Mouse (Mus musculus): ENCODE measurements around the gene Fcho2. TPM values are rescaled to one million over a fixed set of nuclear protein-coding genes. Genes with fewer than 3 reads are reported as not detected.

Fcho2 gene
- total RNA-seq, 2 experiments from 2014 or later, result 37.9 to 43.0 TPM

DNA sequence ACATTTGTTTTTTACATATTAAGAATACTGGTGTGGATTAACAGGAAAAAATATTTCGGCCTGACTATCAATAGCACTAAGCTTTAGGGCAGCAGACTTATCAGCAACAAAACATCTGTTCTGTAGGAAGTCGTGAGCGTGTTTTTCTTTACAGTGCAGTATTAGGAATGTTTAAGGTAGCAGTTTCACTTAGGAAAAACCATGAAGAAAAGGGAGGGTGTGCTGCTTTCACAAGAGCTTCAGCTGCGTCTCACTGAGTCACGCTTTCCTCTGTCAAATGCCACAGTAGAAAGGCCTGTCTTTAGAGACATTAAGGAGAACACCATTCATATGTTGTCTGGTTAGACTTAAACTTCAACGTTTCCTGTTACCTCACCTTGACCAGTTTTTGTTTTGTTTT, 5.1 kb downstream of the Fcho2 start:
- no peak for DNase-seq

DNA sequence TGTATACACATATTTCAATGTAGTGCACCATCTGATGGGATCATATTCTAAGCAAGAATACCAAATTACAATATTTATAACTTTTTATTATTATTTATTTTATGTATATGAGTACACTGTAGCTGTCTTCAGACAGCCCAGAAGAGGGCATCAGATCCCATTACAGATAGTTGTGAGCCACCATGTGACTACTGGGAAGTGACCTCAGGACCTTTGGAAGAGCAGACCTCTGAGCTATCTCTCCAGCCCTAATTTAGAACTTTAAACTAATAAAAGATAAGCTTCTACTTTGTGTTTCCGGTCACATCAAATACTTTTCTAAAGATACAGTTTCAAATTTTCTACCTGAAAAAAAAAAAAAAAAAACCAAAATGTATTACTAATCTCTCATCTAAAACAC, 6.2 kb downstream of the Fcho2 start:
- intact Hi-C loops (cut with DNase I), result no loop called here
- DNase-seq, result no peak

More for the DNA sequence above, 5.1 kb downstream of the Fcho2 start:
- intact Hi-C loops (cut with DNase I), result no loop called here

DNA sequence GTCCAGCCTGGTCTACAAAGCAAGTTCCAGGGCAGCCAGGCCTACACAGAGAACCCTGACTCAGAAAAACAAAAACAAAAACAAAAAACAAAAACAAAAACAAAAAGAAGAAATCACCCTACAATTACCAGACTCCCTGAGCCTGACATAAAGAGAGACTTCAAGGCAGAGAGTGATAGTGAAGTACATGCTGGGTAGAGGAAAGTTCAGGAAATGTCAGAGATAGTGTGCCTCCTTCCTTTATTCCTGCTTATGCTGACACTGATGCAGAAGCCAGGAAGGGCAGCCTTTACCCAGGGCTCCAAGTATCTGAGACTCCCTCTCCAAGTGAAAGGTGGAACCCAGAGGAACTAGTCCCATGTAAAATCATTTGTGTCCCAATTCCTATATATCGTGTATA, 10.8 kb downstream of the Fcho2 start:
- no peak for DNase-seq
- intact Hi-C loops (cut with DNase I), result no loop called here

GRCm38 (mm10) chr13:98803699-98804098, 11.6 kb downstream of the Fcho2 start:
- intact Hi-C loops (cut with DNase I), result no loop called here
- no peak for DNase-seq

DNA sequence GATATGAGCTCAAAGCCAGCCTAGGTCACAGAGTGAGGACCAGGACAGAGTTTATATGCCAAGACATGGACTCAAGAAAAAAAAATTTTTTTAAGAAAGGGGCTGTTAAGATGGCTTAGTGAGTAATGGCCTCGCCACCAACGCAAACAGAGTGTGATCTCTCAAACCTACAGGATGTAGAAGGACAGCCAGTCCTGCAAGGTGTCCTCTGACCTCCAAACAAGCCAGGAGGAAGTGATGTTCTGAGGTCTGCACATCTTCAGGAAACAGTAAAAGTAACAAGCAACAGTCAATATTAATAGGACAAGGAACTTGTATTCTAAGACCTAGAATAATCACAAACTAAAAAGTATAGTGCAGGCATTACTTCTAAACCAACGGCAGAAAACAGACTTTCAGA, 12.3 kb downstream of the Fcho2 start:
- intact Hi-C loops (cut with DNase I), result no loop called here
- DNase-seq, result no peak

DNA sequence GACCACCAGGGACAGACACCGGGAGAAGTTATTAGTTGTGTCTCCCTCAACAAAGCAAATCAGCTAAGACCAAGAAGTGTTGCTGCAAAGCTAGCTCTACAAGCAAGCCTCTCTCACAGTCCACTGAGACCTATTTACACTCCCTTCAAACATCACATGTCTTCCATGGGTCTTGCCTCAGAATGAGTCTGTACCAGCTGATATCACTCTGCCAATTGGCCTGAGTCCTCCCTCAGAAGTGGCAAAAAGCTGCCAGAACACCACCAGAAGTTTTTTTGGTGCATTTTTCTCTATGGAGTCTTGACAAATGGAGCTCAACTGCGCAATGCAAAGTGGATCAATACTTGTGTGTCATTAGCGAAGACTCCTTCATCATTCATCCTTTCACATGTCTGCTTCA, 19.7 kb downstream of the Fcho2 start:
- DNase-seq, result no peak
- intact Hi-C loops (cut with DNase I), result no loop called here

GRCm38 (mm10) chr13:98792864-98793263, 22.4 kb downstream of the Fcho2 start:
- intact Hi-C loops (cut with DNase I), result no loop called here
- DNase-seq, result no peak

DNA sequence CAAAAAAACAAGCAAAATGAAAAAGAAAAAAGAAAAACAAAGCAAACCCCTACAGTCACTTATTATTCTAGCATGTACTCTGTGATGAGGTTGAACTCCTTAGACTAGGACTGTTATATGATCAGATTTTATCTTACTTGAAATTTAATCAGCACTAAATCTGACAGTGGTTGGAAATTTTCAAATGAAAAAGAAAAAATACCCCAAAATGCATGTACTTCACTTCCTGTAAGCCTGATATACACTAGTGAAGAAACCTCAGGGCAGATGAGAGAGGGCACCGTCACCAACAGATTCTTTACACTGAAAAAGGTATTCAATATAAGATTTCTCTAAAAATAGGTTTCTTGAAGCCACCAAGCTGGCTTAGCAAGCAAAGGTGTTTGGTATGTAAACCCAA, 23.6 kb downstream of the Fcho2 start:
- intact Hi-C loops (cut with DNase I), result no loop called here
- DNase-seq, result no peak

GRCm38 (mm10) chr13:98786970-98787685, 28.1 kb downstream of the Fcho2 start:
- intact Hi-C loops (cut with DNase I), result no loop called here
- DNase-seq, result no peak

DNA sequence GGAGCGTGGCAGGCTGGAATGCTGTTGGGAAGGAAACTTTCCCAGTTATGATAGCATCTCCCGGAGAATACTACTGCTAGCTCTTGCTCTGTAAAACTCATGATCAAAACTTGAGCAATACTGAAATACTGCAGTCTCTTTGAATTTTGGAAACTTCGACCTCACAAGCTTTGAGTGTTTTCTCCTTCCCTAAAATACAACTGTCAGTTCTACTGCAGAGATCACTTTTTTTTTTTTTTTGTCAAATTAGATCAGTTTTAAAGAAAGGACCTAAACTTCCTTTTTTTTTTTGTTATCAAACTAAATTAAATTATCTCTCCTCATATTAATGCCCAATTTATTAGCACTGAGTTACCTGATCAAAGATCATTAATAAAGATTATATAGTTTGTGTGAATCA, 37.3 kb downstream of the Fcho2 start:
- DNase-seq, result no peak
- intact Hi-C loops (cut with DNase I), result no loop called here

- intact Hi-C loops (cut with DNase I), result no loop called here
- DNase-seq, result no peak
These were observed 43.8 kb downstream of the Fcho2 start for GRCm38 (mm10) chr13:98771484-98771883.

- intact Hi-C loops (cut with DNase I), result no loop called here
These were observed 46.9 kb downstream of the Fcho2 start for GRCm38 (mm10) chr13:98768329-98768728.

DNA sequence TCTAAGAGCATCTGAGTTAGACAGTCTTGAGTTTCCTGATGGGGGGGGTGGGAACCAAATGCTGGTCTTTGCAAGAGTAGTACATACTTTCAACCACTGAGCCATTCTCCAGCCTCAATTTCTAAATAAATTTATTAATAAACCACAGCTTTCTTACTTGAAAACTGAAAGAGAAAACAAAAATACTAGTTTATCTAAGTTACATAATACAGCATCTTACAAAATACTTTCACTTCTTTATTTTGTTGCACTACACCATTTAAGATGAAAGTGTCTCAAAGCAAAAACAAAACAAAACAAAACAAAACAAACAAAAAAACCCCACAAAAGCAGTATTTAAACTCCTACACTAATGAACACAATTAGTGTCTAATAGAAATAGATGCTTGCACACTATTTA, 53.5 kb downstream of the Fcho2 start:
- intact Hi-C loops (cut with DNase I), result no loop called here
- DNase-seq, result no peak

More at GRCm38 (mm10) chr13:98768329-98768728, 46.9 kb downstream of the Fcho2 start:
- peak; percentile 77 to 84 for DNase-seq

GRCm38 (mm10) chr13:98755886-98756285, 59.4 kb downstream of the Fcho2 start:
- DNase-seq, result no peak
- intact Hi-C loops (cut with DNase I), result no loop called here

DNA sequence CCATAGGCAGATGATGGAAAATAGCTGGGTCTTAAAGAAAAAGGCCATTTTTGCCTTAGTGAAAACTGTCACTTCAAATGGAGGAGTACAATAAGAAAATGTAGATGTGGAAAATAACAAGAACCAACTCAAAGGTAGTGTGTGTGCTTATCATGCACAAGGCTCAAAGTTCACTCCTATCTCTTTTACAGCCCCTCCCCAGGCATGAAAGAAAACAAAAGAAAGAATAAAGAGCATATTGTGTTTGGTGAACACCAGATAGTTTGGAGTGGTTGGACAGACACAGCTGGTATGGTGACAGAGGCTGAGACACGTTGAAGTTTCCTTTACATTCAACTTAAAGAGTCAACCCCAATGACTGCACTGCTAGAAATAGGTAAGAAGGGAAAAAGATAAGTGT, 70.6 kb downstream of the Fcho2 start:
- intact Hi-C loops (cut with DNase I), result no loop called here
- no peak for DNase-seq

DNA sequence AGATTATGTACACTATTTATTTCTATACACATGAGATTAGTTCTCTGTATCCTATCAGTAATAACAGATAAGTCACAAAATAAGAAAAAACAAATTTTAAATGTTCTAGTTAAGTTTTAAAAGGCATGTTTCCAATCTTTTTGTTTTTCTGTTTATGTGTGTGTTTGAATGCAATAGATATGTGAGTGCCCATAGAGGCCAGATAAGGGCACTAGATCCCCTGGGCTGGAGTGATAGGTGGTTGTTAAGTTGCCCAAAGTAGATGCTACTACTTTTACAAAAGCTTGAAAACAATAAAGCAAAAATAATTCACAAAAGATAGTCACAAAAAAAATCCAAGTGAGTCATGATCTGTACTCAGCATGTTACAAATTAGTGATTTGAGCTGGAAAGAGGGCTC, 71.4 kb downstream of the Fcho2 start:
- intact Hi-C loops (cut with DNase I), result no loop called here
- DNase-seq, result no peak

DNA sequence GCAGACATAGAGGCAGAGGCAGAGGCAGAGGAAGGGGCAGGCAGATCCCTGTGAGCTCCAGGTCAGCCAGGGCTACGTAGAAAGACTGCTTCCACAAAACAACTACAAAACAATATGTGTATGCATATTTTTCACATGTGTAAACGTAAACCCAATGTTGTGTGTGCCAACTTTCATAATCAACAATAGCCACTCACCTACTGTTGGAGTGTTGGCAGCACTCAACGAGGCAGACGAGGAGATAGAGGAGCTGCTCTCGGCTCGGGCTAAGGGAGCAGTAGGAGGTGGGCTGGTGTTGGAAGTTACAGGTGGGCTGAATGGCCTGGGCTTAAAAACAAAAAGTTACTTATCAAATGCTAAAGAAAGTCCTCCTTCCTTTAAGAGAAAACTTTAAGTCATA, 72.0 kb downstream of the Fcho2 start:
- intact Hi-C loops (cut with DNase I), result no loop called here
- DNase-seq, result no peak

GRCm38 (mm10) chr13:98738213-98738612, 77.0 kb downstream of the Fcho2 start:
- DNase-seq, result no peak
- intact Hi-C loops (cut with DNase I), result no loop called here

- intact Hi-C loops (cut with DNase I), result loop anchor here (5.0 kb wide), 1 partner anchor 136 kb away; no protein-coding TSS in a partner anchor
These were observed 82.0 kb downstream of the Fcho2 start for GRCm38 (mm10) chr13:98733292-98733691.

DNA sequence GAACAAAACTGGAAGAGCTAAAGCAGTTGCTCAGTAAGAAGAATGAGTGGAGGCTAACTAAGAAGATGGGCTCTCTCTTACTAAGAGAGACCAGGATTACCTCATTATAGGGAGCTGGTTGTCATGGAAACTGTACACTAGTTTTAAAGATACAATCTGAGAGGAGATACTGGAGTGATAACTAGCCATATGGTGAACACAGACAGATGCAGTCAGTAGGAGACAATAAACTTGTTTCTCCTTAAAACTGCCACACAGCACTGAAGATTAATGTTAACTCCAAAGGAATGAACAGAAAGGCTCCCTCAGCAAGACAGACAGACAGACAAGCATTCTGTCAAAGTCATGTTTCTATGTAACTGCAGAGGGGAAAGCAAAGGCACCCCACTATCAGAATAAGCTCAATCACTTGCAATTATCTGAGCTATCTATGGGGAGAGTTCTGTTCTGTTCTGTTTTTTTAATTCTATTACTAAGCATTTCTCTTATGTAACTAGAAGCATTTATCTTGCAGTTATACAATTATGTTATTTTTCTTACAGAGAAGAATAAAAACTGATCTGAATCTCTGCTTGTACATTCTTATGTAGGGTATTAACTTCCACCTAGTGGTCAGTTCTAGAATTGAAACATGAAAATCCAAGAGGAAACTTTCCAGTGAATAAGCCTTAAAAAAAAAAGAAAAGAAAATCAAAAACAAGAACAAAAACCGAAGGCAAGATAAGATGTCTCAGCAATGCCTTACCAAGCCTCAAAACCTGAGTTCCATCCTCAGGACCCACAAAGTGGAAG, 85.8 kb downstream of the Fcho2 start:
- intact Hi-C loops (cut with DNase I), result loop anchor here (5.0 kb wide), 1 partner anchor 132 kb away; no protein-coding TSS in a partner anchor
- DNase-seq, result no peak

More at GRCm38 (mm10) chr13:98733292-98733691, 82.0 kb downstream of the Fcho2 start:
- DNase-seq, result no peak

DNA sequence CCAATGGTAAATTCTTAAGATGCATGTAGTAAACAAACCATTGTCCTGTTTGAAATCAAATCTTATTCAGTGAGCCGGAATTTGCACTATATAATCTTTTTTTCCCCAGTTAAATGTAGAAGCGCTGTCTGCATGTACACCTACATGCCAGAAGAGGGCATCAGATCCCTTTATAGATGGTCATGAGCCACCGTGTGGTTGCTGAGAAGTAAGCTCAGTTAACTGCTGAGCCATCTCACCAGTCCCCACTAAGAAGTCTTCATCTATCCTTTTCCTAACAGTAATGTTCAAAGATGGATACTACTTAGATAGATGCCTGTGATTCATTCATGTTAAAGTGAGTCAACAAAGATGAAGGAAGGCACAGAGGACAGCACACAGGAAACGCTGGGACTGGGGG, 88.8 kb downstream of the Fcho2 start:
- no peak for DNase-seq

DNA sequence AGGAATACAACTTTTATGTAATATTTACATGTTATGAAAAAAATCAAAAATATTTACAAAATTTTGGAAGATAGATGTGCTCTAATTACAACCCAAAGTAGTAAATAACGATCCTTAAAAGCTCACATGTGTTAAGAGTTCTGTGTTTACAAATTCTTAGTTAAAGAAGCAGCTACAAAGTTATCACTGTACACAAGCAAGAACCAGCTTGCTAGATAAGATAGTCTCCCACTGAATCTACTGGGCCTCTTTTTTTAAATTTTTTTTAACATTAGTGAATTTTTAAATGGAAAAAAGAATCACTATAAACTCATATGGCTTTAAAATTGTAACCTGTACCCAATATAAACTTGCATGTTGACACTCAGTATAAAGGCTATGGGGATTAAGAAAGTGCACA, 91.8 kb downstream of the Fcho2 start:
- intact Hi-C loops (cut with DNase I), result no loop called here
- DNase-seq, result no peak

More for the DNA sequence above, 88.8 kb downstream of the Fcho2 start:
- intact Hi-C loops (cut with DNase I), result no loop called here
